Mouse (Mus musculus): ENCODE data around the gene Hcrtr2. TPM values are rescaled to one million over a fixed set of nuclear protein-coding genes. Genes with fewer than 3 reads are reported as not detected.

Hcrtr2 gene
- polyA plus RNA-seq (2012; fragmentation: generic; extraction: Trizol) = not detected

GRCm38 (mm10) chr9:76323756-76324155, at the start of gene Hcrtr2:
Gene Hcrtr2, minus strand, starts transcription at chr9:76323856.

GRCm38 (mm10) chr9:76213557-76213956, 110.1 kb downstream of the Hcrtr2 start, which contains the start of gene Gfral:
Gene Gfral, minus strand, starts transcription at chr9:76213657.

Other genes with a start within 250 kb of the Hcrtr2 start
- gene Gfral, start 110.2 kb downstream of the Hcrtr2 start, polyA plus RNA-seq (2012; fragmentation: generic; extraction: Trizol) = not detected
- gene Fam83b, start 243.3 kb upstream of the Hcrtr2 start, polyA plus RNA-seq (2012; fragmentation: generic; extraction: Trizol) = not detected